Mouse (Mus musculus) testis, adult 2 months (tissue): ENCODE measurements around the gene Ston2. TPM values are rescaled to one million over a fixed set of nuclear protein-coding genes. Genes with fewer than 3 reads are reported as not detected.
A peak's percentile ranks its signal among the peaks of the same experiment; 100 is the strongest.
"Not testable (repeated sequence)": the region's sequence is repeated elsewhere in the genome, so short reads cannot be mapped to it uniquely, and the experiment has no call there.

Experiments
- H3K27ac ChIP-seq: fragments of 200-500 bp; 2 replicates; pipeline ENCODE4 v1.5.1; 2012; ENCODE audit warnings: low read depth, low read length; ENCODE audit not compliant: control insufficient read depth, insufficient read depth
- H3K27me3 ChIP-seq: fragments of 200-500 bp; 2 replicates; pipeline ENCODE4 v1.6.1; 2012; ENCODE audit warnings: mild to moderate bottlenecking, low read length, moderate library complexity; ENCODE audit not compliant: control insufficient read depth, insufficient read depth
- H3K36me3 ChIP-seq: fragments of 200-500 bp; 2 replicates; pipeline ENCODE4 v1.6.1; 2012; ENCODE audit warnings: mild to moderate bottlenecking, low read length; ENCODE audit not compliant: control insufficient read depth, insufficient read depth
- H3K4me1 ChIP-seq: fragments of 200-500 bp; 2 replicates; pipeline ENCODE4 v1.6.1; 2012; ENCODE audit warnings: low read length; ENCODE audit not compliant: control insufficient read depth, insufficient read depth
- H3K4me3 ChIP-seq: fragments of 200-500 bp; 2 replicates; pipeline ENCODE4 v1.5.1; 2012; ENCODE audit warnings: low read depth, mild to moderate bottlenecking, low read length, moderate library complexity, mixed read lengths; ENCODE audit not compliant: control insufficient read depth
- CTCF ChIP-seq: fragments of 200-500 bp; IDR thresholded peaks from 2 replicates; pipeline ENCODE4 v1.5.1; 2012; ENCODE audit warnings: low read depth, mild to moderate bottlenecking, inconsistent platforms, low read length, moderate library complexity; ENCODE audit not compliant: control insufficient read depth, insufficient read depth, insufficient replicate concordance
- POLR2A ChIP-seq: fragments of 200-500 bp; IDR thresholded peaks from 2 replicates; pipeline ENCODE4 v1.6.1; 2012; ENCODE audit warnings: low read depth, mild to moderate bottlenecking, inconsistent platforms, low read length, moderate library complexity; ENCODE audit not compliant: control insufficient read depth
- polyA plus RNA-seq: library from polyadenylated mRNA; depleted of rRNA; stranded (reverse); fragments of >200 nt; gene quantifications from 2 replicates; pipeline ENCODE4 v1.2.3, GENCODE M21; 2012

Gene Ston2
- polyA plus RNA-seq, 1 experiment: 19.7 TPM

DNA sequence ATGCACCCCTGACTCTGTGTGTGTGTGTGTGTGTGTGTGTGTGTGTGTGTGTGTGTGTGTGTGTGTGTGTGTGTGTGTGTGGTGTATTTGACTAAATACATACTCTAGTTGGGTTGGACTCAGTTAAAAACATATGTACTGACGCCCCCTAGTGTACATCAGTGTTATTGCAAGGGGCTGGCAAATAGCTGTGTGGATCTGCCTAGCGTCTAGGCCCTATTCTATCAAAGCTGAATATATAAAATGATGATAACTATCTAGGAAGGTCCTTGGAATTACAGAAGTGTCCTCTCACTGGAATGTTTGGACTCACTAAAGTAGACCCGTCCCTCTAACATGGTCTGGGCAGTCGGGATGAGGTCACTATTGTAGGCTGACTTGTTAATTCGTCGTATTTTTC, 1.6 kb upstream of the Ston2 start:
- TF ChIP-seq CTCF (peak; percentile 6; the same call in 1 of the 2 replicates), POLR2A (no peak)
- H3K4me3 ChIP-seq: no peak overlapping the region
- H3K36me3 ChIP-seq: no peaks in the 10 kb centered on the region
- H3K27me3 ChIP-seq: no peaks in the 10 kb centered on the region
- peaks cover 11% of the 10 kb centered on the region for H3K4me1 ChIP-seq
- no peak overlapping the region for H3K27ac ChIP-seq

DNA sequence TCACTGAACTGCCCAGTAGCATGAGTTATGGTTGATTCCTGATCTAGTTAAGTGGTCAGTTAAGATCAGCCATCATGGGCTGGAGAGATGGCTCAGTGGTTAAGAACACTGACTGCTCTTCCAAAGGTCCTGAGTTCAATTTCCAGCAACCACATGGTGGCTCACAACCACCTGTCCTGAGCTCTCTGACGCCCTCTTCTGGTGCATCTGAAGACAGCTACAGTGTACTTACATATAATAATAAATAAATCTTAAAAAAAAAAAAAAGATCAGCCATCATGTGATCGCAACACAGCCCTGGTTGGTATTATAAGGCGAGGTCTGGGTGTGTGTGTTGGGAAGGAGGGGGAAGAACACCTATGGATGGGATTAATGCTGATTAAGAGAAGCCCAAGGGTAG, 259 bp upstream of the Ston2 start:
- not testable (repeated sequence) for H3K36me3 ChIP-seq, H3K27ac ChIP-seq, H3K4me3 ChIP-seq, H3K27me3 ChIP-seq
- peaks cover 10% of the 10 kb centered on the region for H3K4me1 ChIP-seq

DNA sequence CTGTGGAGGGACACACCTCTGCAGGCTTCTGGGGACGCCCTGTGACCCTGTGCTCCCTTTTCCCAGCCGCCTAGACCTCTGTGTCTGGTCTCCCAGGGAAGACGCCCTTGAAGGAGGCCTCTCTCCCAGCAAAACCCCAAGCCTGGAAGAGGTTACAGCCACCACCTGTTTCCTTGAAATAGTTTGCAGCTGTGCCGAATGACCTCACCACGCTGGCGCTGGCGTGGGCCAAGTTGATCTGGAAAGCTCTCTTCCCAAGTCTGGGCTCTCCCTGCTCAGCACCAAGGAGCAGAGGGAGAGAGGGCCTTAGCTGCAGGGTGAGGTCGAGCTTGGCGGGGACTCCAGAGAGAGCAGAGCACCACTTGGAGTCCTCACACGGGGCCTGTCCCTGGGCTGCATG, 1.8 kb downstream of the Ston2 start:
- Histone ChIP-seq H3K27ac (no peak overlapping the region), H3K27me3 (no peaks in the 10 kb centered on the region), H3K4me3 (no peak overlapping the region)

DNA sequence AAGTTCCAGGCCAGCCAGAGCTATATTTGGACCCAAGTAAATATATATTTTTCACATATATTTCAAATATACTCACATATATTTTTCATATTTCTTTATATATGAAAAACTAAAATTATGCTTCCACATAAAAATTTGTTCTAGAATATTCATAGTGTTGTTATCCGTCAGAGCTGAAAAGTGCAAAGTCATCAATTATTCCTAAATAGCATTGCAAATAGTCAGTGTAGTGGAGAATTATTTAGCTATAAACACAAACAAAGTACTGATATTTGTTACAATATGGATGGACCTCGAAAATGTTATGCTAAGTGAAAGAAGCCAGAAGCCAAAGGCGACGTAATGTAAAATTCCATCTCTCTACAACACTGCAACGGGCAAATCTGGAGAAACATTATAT, 6.8 kb downstream of the Ston2 start:
- H3K4me3 ChIP-seq: no peak overlapping the region
- TF ChIP-seq POLR2A (no peak), CTCF (no peak)
- no peaks in the 10 kb centered on the region for H3K27me3 ChIP-seq
- no peaks in the 10 kb centered on the region for H3K36me3 ChIP-seq
- peaks cover 10% of the 10 kb centered on the region for H3K4me1 ChIP-seq
- no peak overlapping the region for H3K27ac ChIP-seq

More for the DNA sequence above, 1.8 kb downstream of the Ston2 start:
- no peak for TF ChIP-seq POLR2A
- TF ChIP-seq CTCF: no peak
- no peaks in the 10 kb centered on the region for H3K36me3 ChIP-seq
- peaks cover 8% of the 10 kb centered on the region for H3K4me1 ChIP-seq

DNA sequence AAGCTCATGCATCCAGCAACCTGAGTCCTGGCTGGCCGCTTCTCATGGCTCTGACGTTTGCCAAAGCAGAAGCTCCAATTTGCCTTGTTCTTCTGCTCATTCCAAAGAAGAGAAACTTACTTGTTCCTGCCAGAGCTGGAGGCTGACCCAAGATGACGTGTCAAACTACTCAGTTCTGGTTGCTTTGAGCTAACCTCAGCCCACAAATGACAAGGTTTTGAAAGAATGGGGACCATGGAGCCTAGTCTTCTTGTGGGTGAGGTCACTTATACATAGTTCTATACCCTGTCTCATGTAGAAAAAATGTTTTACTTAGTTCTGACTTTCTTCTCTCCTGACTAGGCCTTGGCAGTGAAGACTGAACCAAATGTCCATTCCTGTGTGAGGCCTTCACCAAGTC, 7.7 kb downstream of the Ston2 start:
- H3K27me3 ChIP-seq: no peaks in the 10 kb centered on the region
- peaks cover 8% of the 10 kb centered on the region for H3K4me1 ChIP-seq
- H3K27ac ChIP-seq: no peak overlapping the region
- no peak overlapping the region for H3K4me3 ChIP-seq
- H3K36me3 ChIP-seq: no peaks in the 10 kb centered on the region
- TF ChIP-seq POLR2A (no peak), CTCF (no peak)

DNA sequence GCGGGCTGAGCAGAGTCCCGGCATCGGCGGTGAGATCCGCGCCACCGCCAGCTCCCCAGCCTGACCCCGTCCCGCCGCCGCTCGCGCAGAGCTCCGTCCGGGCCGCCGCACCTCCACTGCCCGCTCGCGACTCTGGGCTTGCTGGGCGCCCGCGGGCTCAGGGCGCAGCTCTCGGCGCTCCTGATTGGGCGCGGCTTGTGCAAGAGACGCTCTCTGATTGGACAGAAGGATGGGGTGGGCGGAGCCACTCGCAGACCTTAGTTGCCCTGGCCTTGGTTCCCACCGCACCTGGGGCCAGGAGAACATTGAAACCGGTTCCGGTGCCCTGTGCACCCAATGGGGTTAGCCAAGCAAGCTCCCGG, 9.2 kb downstream of the Ston2 start:
- no peaks in the 10 kb centered on the region for H3K36me3 ChIP-seq
- peak overlapping the region; percentile 93 for H3K4me3 ChIP-seq
- no peak overlapping the region for H3K27ac ChIP-seq
- H3K27me3 ChIP-seq: no peaks in the 10 kb centered on the region
- peak; percentile 53; the same call in 1 of the 2 replicates for TF ChIP-seq POLR2A
- no peak for TF ChIP-seq CTCF
- peaks cover 8% of the 10 kb centered on the region for H3K4me1 ChIP-seq

DNA sequence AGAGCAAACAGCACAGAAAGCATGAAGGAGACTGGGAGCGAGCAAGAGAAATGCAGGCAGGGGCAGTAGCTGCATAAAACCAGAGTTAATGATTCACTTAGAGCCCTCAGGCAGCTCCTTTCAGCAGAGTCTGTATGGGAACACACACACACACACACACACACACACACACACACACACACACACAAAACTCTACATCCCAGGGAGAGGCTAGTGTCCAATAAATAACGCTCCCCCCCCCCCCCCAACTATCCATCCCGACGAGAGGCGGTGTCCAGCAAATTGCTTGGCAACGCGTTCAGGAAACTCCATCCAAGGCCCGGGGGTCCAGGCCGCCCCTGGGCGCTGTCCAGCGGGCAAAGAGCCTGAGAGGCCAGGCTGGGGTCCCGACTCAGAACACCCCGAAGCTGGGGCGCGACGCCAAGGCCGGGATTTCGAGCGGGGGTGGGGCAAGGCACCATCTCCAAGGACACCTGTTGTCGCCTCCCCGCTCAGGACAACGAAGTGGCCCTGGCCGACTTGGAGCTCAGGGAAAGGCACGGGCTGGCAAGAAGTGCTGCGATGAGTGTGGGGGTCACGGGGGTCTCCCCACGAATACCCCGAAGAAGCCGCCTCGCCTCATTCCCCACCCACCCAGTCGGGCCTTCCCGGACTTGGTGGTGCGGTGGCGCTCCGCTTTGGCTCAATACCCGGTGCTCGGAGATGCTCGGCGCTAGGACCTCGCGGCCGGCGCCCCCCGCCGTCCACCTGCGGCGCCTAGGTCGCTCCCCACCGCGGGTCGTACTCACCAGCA, 9.8 kb downstream of the Ston2 start:
- TF ChIP-seq CTCF (no peak), POLR2A (no peak)
- H3K4me3 ChIP-seq: peak overlapping the region; percentile 93
- no peaks in the 10 kb centered on the region for H3K36me3 ChIP-seq
- no peak overlapping the region for H3K27ac ChIP-seq
- H3K27me3 ChIP-seq: no peaks in the 10 kb centered on the region
- peaks cover 8% of the 10 kb centered on the region for H3K4me1 ChIP-seq
